Mouse (Mus musculus) midbrain, embryonic 14.5 days (tissue): ENCODE measurements around the gene Olfr1406. TPM values are rescaled to one million over a fixed set of nuclear protein-coding genes. Genes with fewer than 3 reads are reported as not detected.

ENCODE experiments used
- ATAC-seq: fragments of 200-750 bp; cut with Nextera tagmentation; 2 replicates; pipeline ENCODE4 v1.8.0; 2017; ENCODE audit warnings: moderate number of reproducible peaks, moderate library complexity; ENCODE audit not compliant: low FRiP score, low TSS enrichment
- DNase-seq: peaks from one replicate; pipeline ENCODE4 v3.0.0-alpha.2; 2015
- H3K27ac ChIP-seq: fragments of 300-500 bp; sonication (generic); replicated peaks from 2 replicates; pipeline ENCODE4 v1.5.1; 2014; ENCODE audit warnings: mild to moderate bottlenecking, low read depth, low read length, moderate library complexity
- H3K27me3 ChIP-seq: fragments of 300-500 bp; sonication (generic); 2 replicates; pipeline ENCODE4 v1.6.1; 2014; ENCODE audit warnings: low read length, control low read depth, mixed read lengths; ENCODE audit not compliant: control insufficient read depth, insufficient read depth
- H3K36me3 ChIP-seq: fragments of 300-500 bp; sonication (generic); 2 replicates; pipeline ENCODE4 v1.6.1; 2014; ENCODE audit warnings: low read length, control low read depth; ENCODE audit not compliant: control insufficient read depth, insufficient read depth
- H3K4me1 ChIP-seq: fragments of 300-500 bp; sonication (generic); 2 replicates; pipeline ENCODE4 v1.6.1; 2014; ENCODE audit warnings: mild to moderate bottlenecking, antibody characterized with exemption, low read length, control low read depth; ENCODE audit not compliant: control insufficient read depth, insufficient read depth
- H3K4me2 ChIP-seq: fragments of 300-500 bp; sonication (generic); 2 replicates; pipeline ENCODE4 v1.6.1; 2014; ENCODE audit warnings: mild to moderate bottlenecking, low read length, moderate library complexity
- H3K4me3 ChIP-seq: fragments of 300-500 bp; sonication (generic); replicated peaks from 2 replicates; pipeline ENCODE4 v1.5.1; 2014; ENCODE audit warnings: low read depth, low read length
- H3K9ac ChIP-seq: fragments of 300-500 bp; sonication (generic); replicated peaks from 2 replicates; pipeline ENCODE4 v1.6.1; 2014; ENCODE audit warnings: mild to moderate bottlenecking, low read length, moderate library complexity
- H3K9me3 ChIP-seq: fragments of 300-500 bp; sonication (generic); 2 replicates; pipeline ENCODE4 v1.6.1; 2016; ENCODE audit warnings: low read length, control low read depth, mixed read lengths; ENCODE audit not compliant: control insufficient read depth
- WGBS: fragments of 180-500 bp; shearing (Covaris S2); extraction: QIAGEN DNeasy Blood & Tissue Kit; methylation state at CpG from one replicate; pipeline ENCODE4 v1.1.7; 2014; 5-methylcytosine and 5-hydroxymethylcytosine counted together
- polyA plus RNA-seq: library from polyadenylated mRNA; unstranded; fragments of >200 nt; fragmentation: Nextera tagmentation; extraction: Ambion mirVana; gene quantifications from 2 replicates; pipeline ENCODE4 v1.2.1, GENCODE M21; 2014

The Olfr1406 gene
- polyA plus RNA-seq, 1 experiment from 2014 or later = not detected

GRCm38 (mm10) chr1:173137274-173137673 lies 53.2 kb downstream of the Olfr1406 start, which contains the start of gene Olfr1408:
Gene Olfr1408 (minus strand): TSS chr1:173137374.
- Histone ChIP-seq H3K27ac (no peak within 1 kb of the TSS), H3K4me2 (no peak within 1 kb of the TSS), H3K27me3 (no peaks in the 10 kb centered on the region), H3K36me3 (no peaks in the 10 kb centered on the region), H3K9ac (no peak within 1 kb of the TSS), H3K4me1 (no peaks in the 10 kb centered on the region), H3K9me3 (no peaks in the 10 kb centered on the region), H3K4me3 (no peak within 1 kb of the TSS)
- no peak for ATAC-seq
- no peak for DNase-seq
- 88% methylated on average over 2 of the region's 2 CpGs for WGBS

Other genes with a start within 250 kb of the Olfr1406 start
- not detected in 2 replicates for gene Olfr16, start 240.2 kb downstream of the Olfr1406 start, polyA plus RNA-seq
- not detected in 2 replicates for gene Olfr1408, start 53.3 kb downstream of the Olfr1406 start, polyA plus RNA-seq
- not detected in 2 replicates for gene Olfr218, start 7.2 kb upstream of the Olfr1406 start, polyA plus RNA-seq
- not detected in 2 replicates for gene Olfr1404, start 21.8 kb upstream of the Olfr1406 start, polyA plus RNA-seq
- gene Fcer1a, start 36.6 kb upstream of the Olfr1406 start, polyA plus RNA-seq = not detected in 2 replicates
- gene Olfr418, start 75.4 kb upstream of the Olfr1406 start, polyA plus RNA-seq = not detected in 2 replicates
- gene Mptx2, start 87.1 kb upstream of the Olfr1406 start, polyA plus RNA-seq = not detected in 2 replicates
- gene Ackr1, start 143.1 kb upstream of the Olfr1406 start, polyA plus RNA-seq = 23.9 and 31.0 TPM in 2 replicates
- gene Aim2, start 160.2 kb upstream of the Olfr1406 start, polyA plus RNA-seq = 0.84 and 2.4 TPM in 2 replicates
- gene Cadm3, start 177.1 kb upstream of the Olfr1406 start, polyA plus RNA-seq = 125 and 140 TPM in 2 replicates